Mouse (Mus musculus): ENCODE results near the gene C3. TPM values are rescaled to one million over a fixed set of nuclear protein-coding genes. Genes with fewer than 3 reads are reported as not detected.

Gene C3
- total RNA-seq, 2 experiments from 2014 or later: 23.2 to 26.2 TPM

DNA sequence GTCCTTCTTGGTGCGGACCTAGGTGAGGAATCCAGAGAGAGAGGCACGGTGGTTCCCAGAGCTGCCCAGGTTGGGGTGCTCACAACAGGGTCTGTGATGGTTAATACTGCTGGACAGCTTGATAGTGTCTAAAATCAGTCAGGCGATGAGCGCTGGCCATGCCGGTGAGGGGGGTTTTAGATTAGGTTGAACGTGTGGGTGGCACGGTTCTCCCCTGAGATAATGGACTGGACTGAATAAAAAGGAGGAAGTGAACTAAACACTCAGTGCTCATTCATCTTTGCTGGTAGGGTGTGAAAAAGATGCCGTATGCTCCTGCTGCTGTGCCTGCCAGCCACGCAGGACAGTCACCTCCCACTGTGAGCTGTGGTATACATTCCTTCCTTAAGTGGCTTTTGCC, 4.6 kb downstream of the C3 start:
- no peak for DNase-seq (ENCODE audit: low spot score)

DNA sequence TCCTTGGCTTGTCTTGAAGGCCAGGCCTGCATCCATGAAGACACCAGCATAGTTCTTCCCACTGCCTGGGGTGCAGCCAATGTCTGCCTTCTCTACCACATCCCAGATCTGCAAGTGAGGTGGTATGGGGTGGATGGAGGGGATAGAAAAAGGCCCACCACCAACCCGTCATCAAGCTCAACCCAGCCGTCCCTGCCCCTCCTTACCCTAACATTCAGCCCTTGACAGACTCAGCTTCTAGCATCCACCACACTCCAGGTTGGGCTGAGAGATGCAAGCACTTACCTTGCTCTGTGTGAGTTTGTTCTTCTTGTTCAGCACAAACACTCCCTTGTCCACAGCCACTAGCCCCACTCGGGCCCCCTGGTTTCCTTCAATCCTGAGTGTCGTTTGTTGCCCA, 6.0 kb downstream of the C3 start:
- DNase-seq (ENCODE audit: low spot score): no peak

DNA sequence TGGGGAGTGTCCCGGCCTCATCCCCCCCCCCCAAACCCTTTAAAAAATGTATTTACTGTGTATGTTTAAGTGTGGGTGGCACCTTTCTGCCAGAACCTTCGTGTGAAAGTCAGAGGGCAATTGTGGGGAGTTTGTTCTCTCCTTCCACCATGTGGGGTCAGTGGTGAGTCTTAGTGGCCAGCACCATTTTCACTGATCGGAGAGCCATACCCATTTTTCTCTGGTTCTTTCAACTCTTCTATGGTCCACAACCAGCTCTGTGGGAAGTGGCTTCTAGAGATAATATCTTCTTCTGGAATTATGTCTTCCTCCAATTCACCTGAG, 8.1 kb downstream of the C3 start:
- DNase-seq (ENCODE audit: low spot score): peak; percentile 26

- peak; percentile 74 for DNase-seq (ENCODE audit: low spot score)
Observed at GRCm38 (mm10) chr17:57219167-57219883, 8.6 kb downstream of the C3 start.

- DNase-seq (ENCODE audit: low spot score): no peak
Observed at GRCm38 (mm10) chr17:57218335-57218900, 9.5 kb downstream of the C3 start.

DNA sequence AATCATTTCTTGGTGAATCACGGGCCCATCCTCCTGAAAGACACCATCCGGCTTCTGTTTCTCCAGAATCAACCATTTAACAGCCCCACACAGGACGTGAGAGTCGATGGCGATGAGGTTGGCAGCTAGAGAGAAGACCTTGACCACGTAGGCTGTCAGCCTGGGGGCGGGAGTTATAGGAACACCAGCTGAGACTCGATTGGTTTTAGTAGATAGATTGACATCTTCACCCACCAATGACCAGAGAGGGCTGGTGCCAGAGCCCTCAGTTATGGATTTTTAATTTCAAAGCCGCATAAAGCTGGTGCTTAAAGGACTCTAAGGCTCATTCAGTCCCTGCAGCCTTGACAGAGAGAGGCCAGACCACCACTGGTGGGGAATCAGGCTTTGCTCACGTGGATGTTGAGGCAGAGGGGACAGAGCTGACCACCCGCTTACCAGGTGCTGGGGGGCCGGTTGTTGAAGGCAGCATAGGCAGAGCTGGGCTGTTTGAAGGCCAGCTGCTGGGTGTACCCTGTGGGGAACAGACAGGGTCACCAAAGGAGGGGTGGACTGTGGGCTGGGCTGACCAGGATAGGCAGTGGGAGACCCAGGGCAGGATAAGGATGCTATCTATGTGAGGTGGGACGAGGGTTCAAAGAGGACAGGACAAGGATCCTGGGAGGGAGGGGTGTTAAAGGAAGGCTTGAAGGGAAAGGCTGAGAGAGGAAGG, 13.1 kb downstream of the C3 start:
- DNase-seq (ENCODE audit: low spot score): no peak

GRCm38 (mm10) chr17:57211501-57211900, 16.4 kb downstream of the C3 start:
- no peak for DNase-seq (ENCODE audit: low spot score)

GRCm38 (mm10) chr17:57209330-57209729, 18.6 kb downstream of the C3 start:
- no peak for DNase-seq (ENCODE audit: low spot score)

DNA sequence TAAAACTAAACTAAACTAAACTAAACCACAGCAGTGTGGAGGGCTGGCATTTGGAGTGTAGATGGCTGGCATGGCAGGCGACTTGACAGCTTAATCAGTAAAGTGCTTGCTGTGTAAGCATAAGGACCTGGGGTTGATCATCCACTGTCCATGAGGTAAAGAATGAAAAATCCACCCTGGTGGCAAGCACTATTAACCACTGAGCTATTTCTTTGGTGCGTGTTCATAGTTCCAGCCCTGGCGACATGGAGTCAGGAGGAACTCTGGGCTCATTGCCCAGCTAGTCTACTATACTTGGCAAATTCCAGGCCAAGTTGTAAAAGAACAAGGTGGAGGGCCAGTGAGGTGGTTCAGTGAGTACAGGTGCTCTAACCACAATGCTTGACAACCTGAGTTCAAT, 20.0 kb downstream of the C3 start:
- no peak for DNase-seq (ENCODE audit: low spot score)

- no peak for DNase-seq (ENCODE audit: low spot score)
Observed at GRCm38 (mm10) chr17:57201841-57202724, 25.9 kb downstream of the C3 start.

GRCm38 (mm10) chr17:57198252-57198651, 29.7 kb downstream of the C3 start:
- no peak for DNase-seq (ENCODE audit: low spot score)

- no peak for DNase-seq (ENCODE audit: low spot score)
Observed at GRCm38 (mm10) chr17:57195326-57196010, 32.5 kb downstream of the C3 start.

- no peak for DNase-seq (ENCODE audit: low spot score)
Observed at GRCm38 (mm10) chr17:57194771-57195170, 33.2 kb downstream of the C3 start.

DNA sequence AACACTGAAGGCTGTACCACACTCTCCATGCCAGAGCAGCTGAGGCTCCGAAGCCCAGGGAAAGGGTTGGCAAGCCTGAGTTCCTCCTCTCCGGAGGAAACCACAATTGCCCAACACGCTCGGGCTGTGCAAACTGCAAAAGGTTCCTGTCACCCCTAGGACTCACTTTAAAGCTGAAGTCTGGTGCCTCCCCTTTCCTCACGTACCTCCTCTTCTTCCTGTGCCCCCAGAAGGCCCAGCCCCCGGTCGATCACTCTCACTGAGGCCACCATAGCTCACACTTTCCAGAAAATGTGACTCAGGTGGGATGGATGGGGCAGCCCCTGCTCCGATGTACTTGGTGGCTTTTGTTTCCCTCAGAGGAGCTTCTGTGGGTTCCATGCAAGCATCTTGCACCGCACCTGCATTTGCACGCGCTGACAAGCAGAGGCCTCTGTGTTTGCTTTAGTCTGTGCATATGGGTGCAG, 33.9 kb downstream of the C3 start, which contains the start of gene Tnfsf14:
TSS of gene Tnfsf14 (minus strand) at position 137 of the 467 bp plus-strand sequence.
- peak; percentile 14 for DNase-seq (ENCODE audit: low spot score)

- no peak for DNase-seq (ENCODE audit: low spot score)
Observed at GRCm38 (mm10) chr17:57188510-57189192, 39.3 kb downstream of the C3 start.

- DNase-seq (ENCODE audit: low spot score): no peak
Observed at GRCm38 (mm10) chr17:57185641-57186040, 42.3 kb downstream of the C3 start.

DNA sequence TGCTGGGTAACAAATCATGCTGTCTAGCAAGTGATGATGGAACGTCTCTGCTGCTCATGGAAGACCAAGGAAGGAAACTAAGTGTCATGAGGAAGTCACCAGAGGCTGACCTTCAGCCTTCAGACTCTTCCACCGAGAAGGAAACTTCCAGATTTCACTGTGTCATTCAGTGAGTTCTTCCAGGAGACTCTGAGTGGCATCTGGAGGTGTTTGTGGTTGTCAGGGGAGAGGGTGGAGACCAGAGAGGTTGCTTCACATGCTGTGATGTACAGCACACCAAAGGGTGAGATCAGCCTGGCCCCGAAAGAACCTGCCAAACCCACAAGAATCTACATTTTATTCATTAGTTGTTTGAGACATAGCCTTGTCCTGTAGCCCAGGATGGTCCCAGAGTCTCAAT, 45.1 kb downstream of the C3 start:
- DNase-seq (ENCODE audit: low spot score): no peak

DNA sequence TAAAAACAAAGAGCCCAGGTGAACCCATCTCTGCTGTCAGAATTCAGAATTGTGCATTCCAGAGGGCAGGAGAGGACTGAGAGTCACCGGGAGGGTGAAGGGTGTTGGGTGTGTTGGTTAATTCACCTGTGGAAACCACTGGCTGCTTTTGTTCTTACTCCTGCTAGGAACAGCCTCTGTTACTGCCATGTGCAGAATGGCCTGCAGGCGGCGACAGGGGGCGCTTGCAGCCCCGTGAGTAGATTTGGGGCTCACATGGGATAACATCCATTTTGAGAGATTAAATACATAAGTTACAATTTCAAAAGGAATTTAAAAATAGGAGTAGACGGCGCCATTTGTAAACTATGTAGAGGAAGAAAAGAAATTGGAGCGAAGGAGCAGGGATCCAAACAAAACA, 47.6 kb downstream of the C3 start:
- no peak for DNase-seq (ENCODE audit: low spot score)

- DNase-seq (ENCODE audit: low spot score): no peak
Observed at GRCm38 (mm10) chr17:57173351-57173750, 54.6 kb downstream of the C3 start.

GRCm38 (mm10) chr17:57172378-57172777, 55.6 kb downstream of the C3 start:
- no peak for DNase-seq (ENCODE audit: low spot score)
